Mouse (Mus musculus) erythroblast, embryonic 14.5 days (primary cell): Measurements from ENCODE around the gene Arl14ep. TPM values are rescaled to one million over a fixed set of nuclear protein-coding genes. Genes with fewer than 3 reads are reported as not detected.

Experiments
- H3K27me3 ChIP-seq: 2 replicates; pipeline ENCODE4 v1.6.1; 2012; ENCODE audit warnings: inconsistent platforms; ENCODE audit not compliant: control insufficient read depth
- H3K36me3 ChIP-seq: 2 replicates; pipeline ENCODE4 v1.6.1; 2012; ENCODE audit warnings: mild to moderate bottlenecking, inconsistent platforms; ENCODE audit not compliant: control insufficient read depth
- H3K4me1 ChIP-seq: 2 replicates; pipeline ENCODE4 v1.6.1; 2012; ENCODE audit warnings: inconsistent platforms; ENCODE audit not compliant: control insufficient read depth
- H3K4me3 ChIP-seq: replicated peaks from 2 replicates; pipeline ENCODE3; 2012; ENCODE audit warnings: moderate library complexity, mild to moderate bottlenecking, inconsistent platforms
- H3K9me3 ChIP-seq: 2 replicates; pipeline ENCODE4 v1.6.1; 2012; ENCODE audit warnings: low read length, inconsistent platforms, mixed read lengths; ENCODE audit not compliant: control insufficient read depth
- GATA1 ChIP-seq: IDR thresholded peaks from 2 replicates; pipeline ENCODE4 v1.6.1; 2012; ENCODE audit warnings: low read length, inconsistent platforms, mixed read lengths
- TAL1 ChIP-seq: IDR thresholded peaks from 3 replicates; pipeline ENCODE4 v1.6.1; 2012; ENCODE audit warnings: low read length, inconsistent platforms, mixed read lengths
- polyA plus RNA-seq: library from polyadenylated mRNA; stranded (reverse); fragments of >175 nt; gene quantifications from 2 replicates; pipeline ENCODE4 v1.2.3, GENCODE M21; 2012

Gene Arl14ep
- polyA plus RNA-seq, 1 experiment, result 0.06 TPM

GRCm38 (mm10) chr2:106982503-106982902 is 8.3 kb upstream of the Arl14ep start:
- Histone ChIP-seq H3K27me3 (no peaks in the 10 kb centered on the region), H3K9me3 (no peaks in the 10 kb centered on the region), H3K4me1 (no peaks in the 10 kb centered on the region), H3K4me3 (no peak overlapping the region), H3K36me3 (no peaks in the 10 kb centered on the region)
- no peak for TF ChIP-seq GATA1
- no peak for TF ChIP-seq TAL1

- no peaks in the 10 kb centered on the region for H3K27me3 ChIP-seq
- H3K36me3 ChIP-seq, result no peaks in the 10 kb centered on the region
- TF ChIP-seq GATA1, result no peak
- no peak for TF ChIP-seq TAL1
- H3K9me3 ChIP-seq, result no peaks in the 10 kb centered on the region
- H3K4me3 ChIP-seq, result no peak overlapping the region
- H3K4me1 ChIP-seq, result peaks cover 11% of the 10 kb centered on the region
Measured at GRCm38 (mm10) chr2:106976472-106976871, 2.2 kb upstream of the Arl14ep start.

GRCm38 (mm10) chr2:106973332-106973958 is 779 bp downstream of the Arl14ep start:
- TF ChIP-seq TAL1, result no peak
- TF ChIP-seq GATA1, result no peak
- peaks cover 7% of the 10 kb centered on the region for H3K36me3 ChIP-seq
- no peaks in the 10 kb centered on the region for H3K27me3 ChIP-seq

GRCm38 (mm10) chr2:106972851-106973250 is 1.4 kb downstream of the Arl14ep start:
- Histone ChIP-seq H3K4me3 (peak overlapping the region; percentile 76), H3K9me3 (no peaks in the 10 kb centered on the region), H3K27me3 (no peaks in the 10 kb centered on the region), H3K4me1 (peaks cover 11% of the 10 kb centered on the region), H3K36me3 (peaks cover 13% of the 10 kb centered on the region)
- TF ChIP-seq GATA1 (no peak), TAL1 (no peak)

More at GRCm38 (mm10) chr2:106973332-106973958, 779 bp downstream of the Arl14ep start:
- no peaks in the 10 kb centered on the region for H3K9me3 ChIP-seq
- peak overlapping the region; percentile 76 for H3K4me3 ChIP-seq
- H3K4me1 ChIP-seq, result peaks cover 11% of the 10 kb centered on the region

- H3K36me3 ChIP-seq, result peaks cover 25% of the 10 kb centered on the region
- TF ChIP-seq GATA1, result no peak
- no peak for TF ChIP-seq TAL1
Measured at GRCm38 (mm10) chr2:106970971-106971370, 3.3 kb downstream of the Arl14ep start.

GRCm38 (mm10) chr2:106968320-106968719 is 5.9 kb downstream of the Arl14ep start:
- Histone ChIP-seq H3K4me1 (peaks cover 1% of the 10 kb centered on the region), H3K9me3 (no peaks in the 10 kb centered on the region), H3K4me3 (no peak overlapping the region), H3K36me3 (peaks cover 42% of the 10 kb centered on the region), H3K27me3 (no peaks in the 10 kb centered on the region)
- TF ChIP-seq GATA1, result no peak
- TF ChIP-seq TAL1, result no peak

More at GRCm38 (mm10) chr2:106970971-106971370, 3.3 kb downstream of the Arl14ep start:
- no peaks in the 10 kb centered on the region for H3K9me3 ChIP-seq
- H3K27me3 ChIP-seq, result no peaks in the 10 kb centered on the region
- no peak overlapping the region for H3K4me3 ChIP-seq
- H3K4me1 ChIP-seq, result peaks cover 11% of the 10 kb centered on the region

- Histone ChIP-seq H3K4me1 (no peaks in the 10 kb centered on the region), H3K4me3 (no peak overlapping the region), H3K9me3 (no peaks in the 10 kb centered on the region), H3K36me3 (peaks cover 38% of the 10 kb centered on the region), H3K27me3 (no peaks in the 10 kb centered on the region)
- TF ChIP-seq TAL1 (no peak), GATA1 (no peak)
Measured at GRCm38 (mm10) chr2:106963560-106963959, 10.7 kb downstream of the Arl14ep start.

- Histone ChIP-seq H3K9me3 (no peaks in the 10 kb centered on the region), H3K27me3 (no peaks in the 10 kb centered on the region), H3K36me3 (peaks cover 22% of the 10 kb centered on the region), H3K4me3 (no peak overlapping the region), H3K4me1 (no peaks in the 10 kb centered on the region)
- TF ChIP-seq GATA1, result no peak
- TF ChIP-seq TAL1, result no peak
Measured at GRCm38 (mm10) chr2:106961650-106962049, 12.6 kb downstream of the Arl14ep start.

- H3K9me3 ChIP-seq, result no peaks in the 10 kb centered on the region
- no peak overlapping the region for H3K4me3 ChIP-seq
- H3K36me3 ChIP-seq, result peaks cover 20% of the 10 kb centered on the region
- TF ChIP-seq GATA1, result no peak
- no peak for TF ChIP-seq TAL1
- H3K4me1 ChIP-seq, result no peaks in the 10 kb centered on the region
- no peaks in the 10 kb centered on the region for H3K27me3 ChIP-seq
Measured at GRCm38 (mm10) chr2:106961066-106961465, 13.2 kb downstream of the Arl14ep start.
